Mouse (Mus musculus) cerebellum, adult 2 months (tissue): Measurements from ENCODE around the gene Rps17. TPM values are rescaled to one million over a fixed set of nuclear protein-coding genes. Genes with fewer than 3 reads are reported as not detected.
A peak's percentile ranks its signal among the peaks of the same experiment; 100 is the strongest.

Experiments
- DNase-seq, 2 experiments: peaks; one replicate each; pipeline ENCODE4 v3.0.0; 2021
- H3K27ac ChIP-seq: fragments of 200-500 bp; 2 replicates; pipeline ENCODE4 v1.5.1; 2012; ENCODE audit warnings: low read length, control low read depth, inconsistent platforms; ENCODE audit not compliant: insufficient read depth
- H3K27me3 ChIP-seq: fragments of 200-500 bp; 2 replicates; pipeline ENCODE4 v1.6.1; 2012; ENCODE audit warnings: inconsistent platforms, mild to moderate bottlenecking, low read length, moderate library complexity; ENCODE audit not compliant: control insufficient read depth, insufficient read depth
- H3K4me1 ChIP-seq: fragments of 200-500 bp; 2 replicates; pipeline ENCODE4 v1.6.1; 2011; ENCODE audit warnings: low read length; ENCODE audit not compliant: control insufficient read depth, insufficient read depth
- H3K4me3 ChIP-seq: fragments of 200-500 bp; replicated peaks from 2 replicates; pipeline ENCODE3; 2011; ENCODE audit warnings: mild to moderate bottlenecking, low read depth, low read length, control low read depth; ENCODE audit not compliant: insufficient read depth
- CTCF ChIP-seq: fragments of 200-500 bp; IDR thresholded peaks from 2 replicates; pipeline ENCODE4 v1.5.1; 2011; ENCODE audit warnings: low read depth, mild to moderate bottlenecking, control low read depth, low read length, moderate library complexity, borderline replicate concordance; ENCODE audit not compliant: insufficient read depth
- POLR2A ChIP-seq: fragments of 200-500 bp; IDR thresholded peaks from 2 replicates; pipeline ENCODE4 v1.6.1; 2011; ENCODE audit warnings: low read length, control low read depth, borderline replicate concordance; ENCODE audit not compliant: insufficient read depth
- WGBS: fragments of 180-500 bp; shearing (Covaris S2); methylation state at CpG from one replicate; pipeline ENCODE4 v1.1.7; 2018; 5-methylcytosine and 5-hydroxymethylcytosine counted together
- polyA plus RNA-seq: library from polyadenylated mRNA; depleted of rRNA; stranded (reverse); fragments of >200 nt; gene quantifications from 2 replicates; pipeline ENCODE4 v1.2.3, GENCODE M21; 2012; rRNA removed

The Rps17 gene
- polyA plus RNA-seq, 1 experiment, result 784 TPM

GRCm38 (mm10) chr7:81304100-81304499 is 41.0 kb downstream of the Rps17 start:
- H3K27ac ChIP-seq, result peak overlapping the region; percentile 45; the same call in 1 of the 2 replicates

GRCm38 (mm10) chr7:81303682-81304081 is 41.4 kb downstream of the Rps17 start:
- TF ChIP-seq POLR2A (no peak), CTCF (no peak)
- 89% methylated on average over 2 of the region's 2 CpGs for WGBS
- DNase-seq, result no peak
- Histone ChIP-seq H3K4me1 (no peaks in the 10 kb centered on the region), H3K4me3 (no peak overlapping the region), H3K27ac (peak overlapping the region; percentile 45; the same call in 1 of the 2 replicates), H3K27me3 (no peaks in the 10 kb centered on the region)

More at GRCm38 (mm10) chr7:81304100-81304499, 41.0 kb downstream of the Rps17 start:
- TF ChIP-seq CTCF (no peak), POLR2A (no peak)
- H3K4me3 ChIP-seq, result no peak overlapping the region
- DNase-seq, result no peak
- 87% methylated on average over 5 of the region's 5 CpGs for WGBS
- no peaks in the 10 kb centered on the region for H3K4me1 ChIP-seq
- no peaks in the 10 kb centered on the region for H3K27me3 ChIP-seq

- 56% methylated on average over 7 of the region's 7 CpGs for WGBS
- Histone ChIP-seq H3K4me1 (no peaks in the 10 kb centered on the region), H3K27me3 (no peaks in the 10 kb centered on the region), H3K27ac (no peak overlapping the region), H3K4me3 (no peak overlapping the region)
- no peak for TF ChIP-seq POLR2A
- no peak for TF ChIP-seq CTCF
- DNase-seq, result no peak
Observed at GRCm38 (mm10) chr7:81301323-81301722, 43.7 kb downstream of the Rps17 start.

GRCm38 (mm10) chr7:81298206-81298605 is 46.8 kb downstream of the Rps17 start:
- DNase-seq, result no peak
- H3K4me1 ChIP-seq, result no peaks in the 10 kb centered on the region
- H3K4me3 ChIP-seq, result no peak overlapping the region
- H3K27me3 ChIP-seq, result no peaks in the 10 kb centered on the region
- no peak overlapping the region for H3K27ac ChIP-seq
- TF ChIP-seq POLR2A, result no peak
- no peak for TF ChIP-seq CTCF
- 53% methylated on average over 6 of the region's 6 CpGs for WGBS

GRCm38 (mm10) chr7:81295169-81295568 is 49.9 kb downstream of the Rps17 start:
- Histone ChIP-seq H3K4me1 (no peaks in the 10 kb centered on the region), H3K4me3 (no peak overlapping the region), H3K27ac (no peak overlapping the region), H3K27me3 (no peaks in the 10 kb centered on the region)
- DNase-seq, result no peak
- no peak for TF ChIP-seq CTCF
- no peak for TF ChIP-seq POLR2A
- 94% methylated on average over 2 of the region's 2 CpGs for WGBS

Other genes with a start within 250 kb of the Rps17 start
- gene Slc28a1, start 230.5 kb downstream of the Rps17 start, polyA plus RNA-seq, result 0.06 and 0.07 TPM in 2 replicates
- 16.4 and 21.8 TPM in 2 replicates for gene Pde8a, start 131.7 kb downstream of the Rps17 start, polyA plus RNA-seq
- gene Cpeb1, start 110.2 kb upstream of the Rps17 start, polyA plus RNA-seq, result 84.0 and 89.6 TPM in 2 replicates
- gene Ap3b2, start 148.7 kb upstream of the Rps17 start, polyA plus RNA-seq, result 139 and 141 TPM in 2 replicates
- not detected in 2 replicates for gene BC048679, start 153.0 kb upstream of the Rps17 start, polyA plus RNA-seq
- gene Fsd2, start 221.7 kb upstream of the Rps17 start, polyA plus RNA-seq, result 0.16 and 0.26 TPM in 2 replicates
- 28.6 and 29.4 TPM in 2 replicates for gene Whamm, start 226.0 kb upstream of the Rps17 start, polyA plus RNA-seq